Mouse (Mus musculus): ENCODE data around the gene Arhgap21.

Gene Arhgap21

DNA sequence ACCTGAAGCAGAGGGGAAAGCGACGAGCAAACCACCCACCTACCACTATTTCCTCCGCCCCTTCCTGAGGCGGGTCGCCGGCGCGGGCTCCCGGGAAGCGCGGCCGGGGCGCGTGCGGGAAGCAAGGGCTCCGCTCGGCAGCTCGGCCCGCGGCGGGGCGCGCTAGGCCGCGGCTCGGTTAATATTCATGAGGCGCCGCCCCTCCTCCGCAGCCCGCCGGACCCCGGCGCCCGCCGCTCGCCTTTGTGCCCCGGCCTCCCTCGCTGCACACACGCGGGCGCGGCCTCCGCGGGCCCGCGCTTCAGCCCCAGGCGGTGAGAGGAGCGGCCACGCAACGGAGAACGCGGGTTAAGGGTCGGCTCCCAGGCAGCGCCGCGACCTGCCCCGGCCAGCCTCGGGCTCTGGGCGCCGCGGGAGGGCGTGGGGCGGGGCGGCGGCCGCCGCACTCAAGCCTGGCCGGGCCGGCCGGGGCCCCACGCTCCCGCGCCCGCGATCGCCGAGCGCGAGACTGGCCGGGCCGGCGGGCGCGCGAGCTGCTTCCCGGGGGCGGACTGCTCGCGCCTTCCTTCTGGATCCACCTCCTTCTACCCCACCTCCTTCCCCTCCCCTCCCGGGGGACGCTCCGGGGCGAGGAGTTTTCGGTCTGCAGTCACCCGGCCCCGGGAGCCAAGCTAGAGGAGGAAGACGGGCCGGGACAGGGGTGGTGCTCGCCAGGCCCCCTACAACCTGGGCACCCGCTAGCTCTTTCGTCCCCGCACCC, at the start of gene Arhgap21:
Gene Arhgap21 (minus strand): TSS at position 441 of the 760 bp plus-strand sequence.
- peak; percentile 76 for DNase-seq

DNA sequence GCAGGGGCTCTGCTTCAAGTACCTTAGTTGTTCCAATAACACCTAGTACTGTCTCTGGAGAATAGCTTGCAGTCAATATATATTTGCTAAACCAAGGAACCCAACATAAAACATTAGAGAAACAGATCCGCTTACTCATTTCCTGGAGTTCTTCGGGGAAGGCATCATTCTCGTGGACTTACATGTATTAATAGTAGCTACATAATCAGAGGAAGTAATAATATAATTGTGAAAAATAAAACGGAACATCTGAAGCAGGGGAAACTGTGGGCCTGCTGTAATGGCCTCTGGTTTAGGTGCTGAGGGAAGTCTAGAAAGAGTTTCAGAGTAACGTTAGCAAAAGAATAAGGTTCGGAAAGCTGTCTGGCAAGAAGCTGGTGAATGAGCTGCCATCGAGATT, 47.9 kb upstream of the Arhgap21 start:
- no peak for DNase-seq

DNA sequence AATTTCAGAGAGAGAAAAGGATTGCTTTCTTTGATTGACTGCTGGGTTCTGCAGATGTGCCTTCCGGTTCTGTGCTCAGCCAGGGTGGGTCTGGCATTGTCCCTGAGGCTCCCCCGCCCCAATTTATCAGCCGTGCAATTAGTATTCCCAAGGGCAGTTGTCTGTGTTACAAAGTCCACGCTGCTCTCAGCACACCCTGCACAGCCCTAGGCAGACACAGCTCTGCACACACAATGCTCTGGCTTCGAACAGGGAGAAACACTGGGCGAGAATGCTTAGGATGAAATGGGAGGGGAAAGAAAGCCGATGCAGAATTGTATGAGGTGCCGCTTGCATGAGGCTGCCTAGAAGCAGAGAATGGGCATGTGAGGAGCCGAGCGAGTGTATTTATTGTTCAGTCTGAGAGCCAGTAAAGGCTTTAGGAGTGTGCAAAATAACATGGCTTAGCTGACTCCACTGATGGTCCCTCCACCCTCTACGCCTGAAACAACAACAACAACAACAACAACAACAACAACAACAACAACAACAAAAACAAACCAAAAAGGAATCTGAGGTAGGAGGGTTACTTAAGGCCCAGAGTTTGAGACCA, 42.2 kb upstream of the Arhgap21 start:
- DNase-seq, result no peak

DNA sequence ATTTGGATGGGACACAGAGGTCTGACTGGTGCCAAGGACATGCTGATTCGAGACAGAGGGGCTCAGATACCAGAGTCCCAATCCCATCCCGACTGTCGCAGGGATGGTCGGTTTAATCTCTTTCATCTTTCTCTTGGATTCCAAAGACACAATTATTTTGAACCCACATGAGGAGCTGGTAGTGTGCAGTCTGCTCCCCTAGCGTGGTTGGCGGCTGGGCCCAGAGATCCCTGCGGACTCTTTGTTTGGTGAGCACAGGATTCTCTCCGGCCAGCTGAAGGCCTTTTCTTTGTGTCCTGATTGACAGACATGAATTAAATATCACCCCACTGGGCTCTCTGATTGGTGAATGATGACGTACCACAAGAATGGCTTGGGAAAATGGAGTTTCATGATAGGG, 41.5 kb upstream of the Arhgap21 start:
- no peak for DNase-seq

DNA sequence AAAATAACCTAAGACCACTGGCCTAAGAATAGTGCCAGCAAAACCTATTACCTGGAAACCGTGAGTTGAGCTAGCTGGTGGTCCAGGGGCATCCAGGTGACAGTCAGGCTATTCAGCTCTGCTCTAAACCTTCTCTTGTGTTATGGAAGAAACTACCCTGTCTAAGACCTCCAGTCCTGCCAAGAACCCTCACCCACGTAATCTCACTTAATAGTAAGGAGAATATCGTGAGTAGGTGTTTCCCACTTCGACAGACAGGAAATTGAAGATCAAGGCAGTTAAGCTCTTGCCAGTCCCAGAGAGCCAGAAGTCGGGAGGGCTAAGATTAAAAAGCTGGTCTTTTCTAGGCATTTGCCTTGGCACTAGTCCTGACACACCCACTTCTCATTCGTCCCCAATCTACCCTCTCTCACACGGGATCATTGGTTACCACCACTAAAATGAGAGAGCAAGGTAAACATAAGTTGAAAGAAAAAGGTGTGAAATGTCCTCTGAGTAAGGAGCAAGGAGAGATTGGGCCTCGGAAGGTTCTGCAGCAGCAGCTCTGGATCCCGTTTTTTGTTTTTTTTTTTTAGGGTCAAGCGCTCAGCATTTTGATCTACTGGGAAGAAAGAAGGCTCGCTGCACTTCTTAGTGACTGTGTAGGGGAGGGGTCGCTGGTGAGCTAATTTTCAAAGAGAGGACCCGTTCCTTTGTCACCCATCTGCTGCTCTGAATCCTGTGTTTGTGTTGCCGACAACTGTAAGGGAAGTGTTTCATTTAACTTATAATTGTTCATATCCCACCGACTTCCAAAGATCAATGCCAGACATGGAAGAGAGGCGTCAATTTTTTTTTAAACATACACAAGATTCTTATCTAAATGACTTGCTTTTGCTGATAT, 40.8 kb upstream of the Arhgap21 start:
- no peak for DNase-seq

DNA sequence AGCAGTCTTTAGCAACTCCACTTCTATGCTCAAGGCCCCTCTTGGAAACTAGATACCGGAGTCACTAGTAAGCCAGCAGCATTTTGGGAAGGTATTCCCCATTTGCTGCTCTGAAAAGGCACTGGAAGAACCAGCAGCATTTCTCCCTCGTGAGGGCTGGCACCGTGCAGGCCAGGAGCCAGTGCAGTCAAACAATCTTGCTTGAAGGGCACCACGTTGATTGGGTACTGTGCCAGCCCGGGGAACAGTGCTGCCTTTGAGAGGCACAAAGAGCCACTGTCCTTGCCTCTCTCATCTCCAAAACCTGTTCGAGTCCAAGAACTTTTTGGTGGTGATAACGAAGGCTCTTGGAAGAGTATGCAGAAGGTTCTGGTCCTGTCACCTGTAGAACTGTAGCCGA, 33.9 kb upstream of the Arhgap21 start:
- DNase-seq, result peak; percentile 10

DNA sequence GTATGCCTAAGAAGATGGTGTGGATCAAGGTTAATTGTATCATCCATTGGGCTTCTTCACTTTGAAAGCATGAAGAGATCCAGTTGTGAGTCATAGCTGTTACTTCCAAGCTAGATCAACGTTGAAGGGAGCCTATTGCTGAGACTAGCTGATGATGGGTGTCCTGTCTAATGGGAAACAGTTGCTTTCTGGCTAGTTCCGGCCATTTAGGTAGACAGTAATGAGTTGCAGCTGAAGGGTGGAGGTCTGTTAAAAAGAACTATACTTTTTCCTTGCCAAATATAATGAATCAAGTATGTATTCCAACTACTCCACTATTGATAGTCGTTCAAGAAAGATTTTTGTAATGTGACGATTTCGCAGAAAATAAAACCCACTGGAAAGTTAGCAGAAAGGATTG, 32.5 kb upstream of the Arhgap21 start:
- DNase-seq, result no peak

DNA sequence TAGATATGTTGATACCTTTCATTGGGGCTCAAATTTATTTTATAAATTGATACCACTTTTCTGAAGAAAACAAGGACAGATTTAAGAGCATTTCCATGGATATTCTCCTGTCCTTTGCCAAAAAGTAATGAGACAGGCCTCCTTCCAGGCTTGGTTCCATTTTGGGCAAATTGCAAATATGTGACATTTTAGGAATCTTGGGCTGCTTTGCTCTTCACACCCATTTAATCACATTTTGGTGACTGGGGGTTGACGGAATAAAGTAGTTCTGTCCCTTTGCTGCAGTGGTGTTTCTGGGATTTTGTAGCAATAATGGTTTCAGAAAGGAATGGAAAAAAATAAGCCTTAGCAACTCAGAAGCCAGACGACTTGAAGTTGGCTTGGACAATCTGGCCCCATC, 26.9 kb upstream of the Arhgap21 start:
- no peak for DNase-seq

DNA sequence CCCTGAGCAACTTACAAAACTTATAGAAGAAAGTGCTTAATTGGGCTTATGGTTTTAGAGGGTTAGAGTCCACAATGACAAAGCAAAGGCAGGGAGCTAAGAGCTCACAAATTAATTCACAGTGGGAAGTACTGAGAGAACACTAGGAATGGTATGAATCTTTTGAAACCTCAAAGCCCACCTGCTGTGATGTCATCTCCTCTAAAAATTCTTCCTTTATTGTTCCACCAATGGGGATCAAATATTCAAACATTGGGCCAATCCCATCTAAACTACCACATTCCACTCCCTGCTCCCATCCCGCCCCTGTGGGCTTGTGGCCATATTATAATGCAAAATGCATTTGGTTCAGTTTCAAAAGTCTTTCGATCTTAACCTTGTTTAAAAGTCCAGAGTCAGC, 22.8 kb upstream of the Arhgap21 start:
- no peak for DNase-seq

DNA sequence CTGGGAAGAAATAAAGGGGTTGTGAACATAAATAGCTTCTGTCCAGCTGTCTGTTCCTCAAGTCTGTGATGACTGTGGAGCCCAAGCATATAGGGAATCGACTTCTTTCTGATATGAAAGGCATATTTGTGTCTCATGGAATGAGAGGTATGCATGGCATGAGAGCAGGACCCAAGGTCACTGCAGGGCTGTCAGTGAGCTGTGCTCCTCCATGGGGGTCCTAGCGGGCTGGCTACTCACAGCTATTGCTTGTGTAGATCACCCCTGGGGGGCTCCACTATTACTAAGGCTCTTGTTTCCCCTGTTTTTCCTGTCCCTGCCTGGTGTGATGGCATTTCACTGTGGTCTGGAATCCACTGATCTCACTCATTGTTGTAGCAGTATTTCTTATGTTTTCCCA, 22.2 kb upstream of the Arhgap21 start:
- no peak for DNase-seq

DNA sequence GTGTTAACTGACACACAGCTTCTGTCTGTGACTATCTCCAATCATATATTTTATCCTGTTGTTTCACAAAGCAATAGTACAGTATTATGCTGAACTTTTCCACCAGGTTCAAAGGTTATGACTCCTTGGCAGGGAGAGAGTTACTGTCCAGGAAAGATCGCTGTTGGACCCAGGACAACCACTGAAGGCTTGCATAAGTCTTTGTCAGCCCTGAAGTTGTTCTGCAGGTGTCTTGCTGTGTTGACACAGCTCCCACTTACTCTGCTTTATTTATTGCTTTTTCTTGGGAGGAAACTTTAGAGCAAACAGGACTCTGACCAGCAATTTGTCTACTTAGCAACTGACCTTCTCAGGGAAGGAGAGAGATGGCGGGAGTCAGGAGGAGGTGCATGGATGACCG, 21.4 kb upstream of the Arhgap21 start:
- no peak for DNase-seq

DNA sequence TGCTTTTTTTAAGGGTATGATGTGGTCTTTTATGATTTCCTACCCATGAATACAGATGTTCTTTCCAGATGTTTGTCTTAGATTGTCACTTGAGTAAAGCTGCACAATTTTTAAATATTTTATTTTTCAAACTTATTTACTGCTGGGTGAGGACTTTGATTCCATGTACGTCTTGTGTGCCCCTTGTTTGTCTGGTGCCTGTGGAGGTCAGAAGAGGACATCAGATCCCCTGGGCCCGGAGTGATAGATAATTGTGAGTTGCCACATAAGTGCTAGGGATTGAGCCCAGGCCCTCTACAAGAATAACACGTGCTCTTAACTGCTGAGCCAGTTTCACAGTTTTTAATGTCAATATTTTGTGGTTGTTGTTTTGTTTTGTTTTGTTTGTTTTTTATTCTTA, 19.1 kb upstream of the Arhgap21 start:
- DNase-seq, result no peak

DNA sequence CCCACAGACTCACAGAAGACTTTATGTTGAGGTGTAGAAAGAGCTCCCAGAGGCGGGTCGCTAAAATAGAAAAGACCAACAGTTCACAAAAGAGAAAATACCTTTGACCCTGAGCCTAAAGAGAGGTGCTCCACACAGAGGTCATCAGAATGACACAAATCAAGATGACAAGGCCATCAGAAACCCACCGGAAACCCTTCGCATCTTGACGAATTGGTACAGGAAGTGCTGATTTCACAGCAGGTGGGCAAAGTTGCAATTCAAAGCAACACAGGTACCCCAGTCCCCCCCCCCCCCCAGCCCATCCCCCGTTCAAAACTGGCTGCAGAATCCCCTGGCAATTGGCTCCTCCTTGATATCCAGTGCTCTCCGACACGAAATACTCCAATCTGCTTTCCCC, 10.0 kb upstream of the Arhgap21 start:
- no peak for DNase-seq

DNA sequence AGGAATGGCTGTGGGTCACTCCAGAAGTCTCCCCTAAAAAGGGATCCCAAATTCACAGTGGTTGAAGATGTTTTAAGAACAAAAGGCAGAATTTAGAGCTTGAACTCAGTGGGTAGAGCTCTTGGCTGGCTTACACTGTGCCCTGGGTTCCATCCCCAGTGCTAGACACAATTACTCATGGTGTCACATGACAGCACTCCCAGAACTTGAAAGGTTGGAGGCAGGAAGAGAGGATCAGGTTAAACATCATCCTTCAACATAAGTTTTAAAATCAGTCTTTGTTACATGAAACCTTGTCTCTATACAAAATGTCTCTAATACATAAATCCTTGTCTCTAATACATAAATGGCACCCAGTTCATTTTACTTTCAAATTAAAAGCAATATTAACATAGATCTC, 8.4 kb upstream of the Arhgap21 start:
- DNase-seq, result no peak

DNA sequence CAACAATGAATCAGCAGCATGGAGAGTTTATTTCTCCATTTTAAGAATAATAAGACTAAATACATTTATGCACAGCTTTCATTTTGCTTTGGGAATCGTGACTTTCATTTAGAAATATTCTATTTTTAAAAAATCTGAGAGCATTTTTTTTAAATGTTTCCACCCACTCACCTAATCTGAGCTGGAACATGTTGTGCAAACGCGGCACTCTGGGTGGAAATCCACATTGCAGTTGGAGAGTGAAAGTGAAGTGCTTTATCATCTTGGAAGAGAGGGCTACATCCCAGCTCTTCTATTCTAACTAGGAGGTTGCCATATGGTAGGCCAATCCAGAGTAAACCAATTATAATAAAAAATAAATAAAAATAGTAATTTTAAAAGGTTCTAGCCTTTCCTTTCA, 4.8 kb upstream of the Arhgap21 start:
- no peak for DNase-seq

DNA sequence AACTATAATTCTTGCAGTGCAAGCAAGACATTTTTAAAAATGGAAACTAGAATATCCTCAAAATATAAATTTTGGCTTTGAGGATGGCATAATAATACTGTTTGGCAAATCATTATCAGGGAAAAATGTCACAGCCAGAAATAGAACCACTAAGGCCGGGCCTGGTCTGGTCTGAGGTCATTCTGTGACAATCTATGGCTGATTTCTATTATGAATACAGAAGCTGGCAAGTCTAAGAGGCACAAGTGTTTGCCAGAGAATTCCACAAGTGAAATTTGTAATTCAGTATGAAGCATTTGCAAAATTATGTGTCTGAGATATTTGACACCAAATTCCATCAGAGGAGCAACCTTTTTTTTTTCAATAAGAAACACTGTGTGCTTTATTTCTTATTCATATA, 3.5 kb upstream of the Arhgap21 start:
- DNase-seq, result no peak

DNA sequence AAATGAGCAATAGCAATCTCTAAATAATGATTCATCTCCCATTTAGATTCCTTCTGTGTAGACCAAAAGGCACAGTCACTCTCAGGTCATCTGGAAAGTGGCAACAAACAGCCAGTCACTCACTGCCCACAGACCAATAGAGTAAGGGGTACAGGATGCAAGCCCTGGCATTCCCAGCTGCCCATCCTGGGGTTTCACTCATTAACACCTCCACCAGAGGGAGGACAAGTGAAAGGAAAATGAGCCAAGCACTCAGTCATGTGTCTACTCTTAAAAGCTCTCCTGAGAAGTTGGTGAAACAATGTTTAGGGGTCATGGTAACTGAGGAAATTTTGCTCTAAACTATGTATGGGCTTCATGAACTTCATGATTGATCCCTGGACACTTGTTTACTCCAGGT, 2.9 kb upstream of the Arhgap21 start:
- DNase-seq, result no peak

DNA sequence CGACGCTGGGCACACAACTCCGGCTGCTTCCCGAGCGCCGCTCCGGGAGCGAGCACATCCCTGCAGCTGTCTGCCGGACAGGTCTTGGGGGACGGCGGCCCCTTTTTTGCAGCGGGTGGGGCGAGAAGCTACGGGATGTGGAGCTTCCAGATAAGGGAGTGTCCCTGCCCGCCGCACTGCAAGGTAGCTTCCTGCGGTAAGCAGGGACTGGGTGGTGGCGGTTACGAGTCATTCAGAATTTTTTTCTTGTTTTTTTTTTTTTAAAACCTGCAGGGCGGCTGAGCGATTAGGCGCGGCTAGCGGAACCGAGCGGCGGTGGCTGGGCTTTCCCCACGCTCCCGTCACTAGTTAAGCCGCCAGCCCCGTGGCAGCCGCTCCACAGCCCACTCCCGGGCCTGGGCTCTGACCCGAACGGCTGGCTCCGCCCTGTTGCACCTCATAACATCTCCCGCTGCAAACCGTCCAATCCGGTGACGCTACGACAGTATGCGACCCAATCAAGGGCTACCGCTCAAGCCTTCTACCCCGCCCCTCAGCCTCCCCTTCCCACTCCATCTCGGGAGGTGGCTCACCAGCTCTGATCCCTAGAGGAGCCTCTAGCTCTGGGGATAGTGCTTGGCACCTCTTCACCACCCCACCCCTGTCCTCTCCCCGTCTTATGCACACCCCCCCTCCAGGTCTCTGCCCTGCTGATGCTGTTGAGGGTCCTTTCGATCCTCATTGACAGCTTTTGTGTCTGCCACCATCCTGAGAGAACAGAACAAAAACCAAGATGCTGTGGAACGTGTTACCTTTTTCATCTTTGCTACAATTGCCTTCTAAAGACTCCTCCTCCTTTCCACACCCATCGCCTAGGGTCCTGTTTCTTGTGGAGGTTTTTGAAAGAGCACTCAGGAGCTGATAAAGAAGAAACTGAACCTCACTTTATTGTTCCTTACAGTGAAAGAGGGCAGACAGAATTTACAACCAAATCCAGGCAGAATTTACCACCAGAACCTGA, 820 bp upstream of the Arhgap21 start:
- peak; percentile 96 for DNase-seq

DNA sequence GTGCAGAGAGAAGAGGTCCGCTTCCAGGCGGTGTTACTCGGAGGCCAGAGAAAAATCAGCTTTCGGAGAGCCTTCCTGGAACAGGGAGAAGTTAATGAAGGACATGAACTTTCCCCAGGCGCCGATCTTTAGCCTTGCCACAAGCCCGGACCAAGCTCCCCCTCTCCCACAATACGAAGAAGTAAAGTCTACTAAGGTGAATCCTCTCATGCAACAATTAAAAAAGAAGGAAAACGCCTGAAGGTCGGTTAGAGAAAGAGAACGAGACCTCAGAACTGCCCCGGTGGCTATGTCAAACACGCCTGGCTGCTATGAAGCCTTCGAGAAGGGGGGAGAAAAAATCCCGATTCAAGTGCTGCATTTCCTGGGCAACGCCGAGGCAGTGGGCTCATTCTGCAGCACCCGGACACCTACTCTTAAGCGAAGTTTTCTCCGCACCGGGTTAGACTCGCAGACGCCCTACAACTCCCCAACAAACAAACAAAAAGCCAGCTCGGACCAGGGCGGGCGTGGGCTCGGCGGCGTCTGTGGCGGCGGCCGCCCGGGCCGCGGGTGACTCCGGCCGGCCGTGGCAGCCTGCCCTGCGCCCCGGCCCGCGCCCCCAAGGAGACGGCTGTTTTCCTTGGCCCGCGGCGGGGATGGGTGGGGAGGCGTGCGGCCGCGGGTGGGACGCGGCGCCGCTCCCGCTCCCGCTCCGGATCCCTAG, 882 bp downstream of the Arhgap21 start:
- DNase-seq, result peak; percentile 57

DNA sequence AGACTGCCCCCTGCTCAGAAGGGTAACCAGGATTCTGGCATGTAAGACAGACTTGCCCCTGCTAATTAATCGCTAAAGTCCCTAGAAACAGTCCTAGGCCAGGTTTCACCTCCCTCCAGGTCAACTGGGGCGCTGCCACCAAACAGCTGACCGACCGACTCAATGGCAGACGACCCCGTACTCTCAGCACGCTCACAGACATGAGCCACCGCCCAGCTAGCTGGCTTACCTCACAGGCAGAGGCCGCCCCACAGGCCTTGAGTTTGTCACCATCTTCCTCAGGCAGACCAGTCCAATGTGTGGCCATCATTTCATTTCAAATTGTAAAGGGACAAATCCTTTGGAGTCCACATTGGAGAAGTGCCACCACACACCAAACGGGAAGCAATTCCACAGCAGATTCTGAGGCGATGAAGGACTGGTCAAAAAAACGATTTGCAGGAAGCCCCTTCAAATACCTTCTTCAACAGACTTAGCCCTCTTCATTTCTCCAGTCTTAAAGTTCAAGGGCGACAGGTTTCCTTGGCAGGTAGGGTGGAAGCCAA, 1.5 kb downstream of the Arhgap21 start:
- DNase-seq, result no peak

Data from cerebellum, adult 8-10 months (tissue).